8 mouse cellular contexts compared by ENCODE assay signal in genomic region chr3:88407090-88407489, GRCm38 (mm10). TPM values are rescaled to one million over a fixed set of nuclear protein-coding genes. Genes with fewer than 3 reads are reported as not detected.
A peak's percentile ranks its signal among the peaks of the same experiment; 100 is the strongest.
DNase-seq lines count a peak whose midpoint lies in the region; ATAC-seq and TF ChIP-seq lines count a peak whose summit lies in the region.

No protein-coding gene starts in this region.

- DNase-seq in midbrain, embryonic 10.5 days (ENCODE audit: low spot score), result peak; percentile 69
- DNase-seq in cerebellum, adult 11-12 months, result peak; percentile 56
- DNase-seq in forebrain, embryonic 14.5 days (ENCODE audit: low spot score), result peak; percentile 95
- DNase-seq in left cerebral cortex, adult 18-20 months (ENCODE audit: low spot score in 2 of 2), result peak; percentile 57 to 70
- DNase-seq in spleen, adult 2 months (ENCODE audit: low read depth in 1 of 2, low spot score in 2 of 2), result peak; percentile 52 to 72

- no peaks in the 10 kb centered on the region for H3K9me3 ChIP-seq in midbrain, embryonic 10.5 days (replicated peaks)
- H3K9me3 ChIP-seq in midbrain, embryonic 16.5 days (replicated peaks; ENCODE audit: control insufficient read depth, low read length, poor library complexity, severe bottlenecking), result no peaks in the 10 kb centered on the region
- no peaks in the 10 kb centered on the region for H3K9me3 ChIP-seq in forebrain, embryonic 14.5 days (replicated peaks; ENCODE audit: control insufficient read depth, low read length)
- no peaks in the 10 kb centered on the region for H3K9me3 ChIP-seq in hindbrain, embryonic 13.5 days

- ATAC-seq in midbrain, embryonic 16.5 days, result no peak
- ATAC-seq in forebrain, embryonic 14.5 days, result peak; percentile 42
- ATAC-seq in hindbrain, embryonic 13.5 days (ENCODE audit: low FRiP score), result 0 out of 2 replicates have a peak, but pooled peaks have one; percentile 21
- ATAC-seq in megakaryocyte-erythroid progenitor cell, adult 5-6 weeks (replicated peaks; ENCODE audit: low FRiP score, low TSS enrichment, poor library complexity, severe bottlenecking), result peak; percentile 45; the same call in 1 of the 2 replicates

- H3K27me3 ChIP-seq in midbrain, embryonic 10.5 days (ENCODE audit: low read depth, poor library complexity, severe bottlenecking), result no peaks in the 10 kb centered on the region
- H3K27me3 ChIP-seq in midbrain, embryonic 16.5 days (ENCODE audit: control insufficient read depth, insufficient read depth, low read depth, low read length), result no peaks in the 10 kb centered on the region
- no peaks in the 10 kb centered on the region for H3K27me3 ChIP-seq in forebrain, embryonic 14.5 days (replicated peaks; ENCODE audit: control insufficient read depth, insufficient read depth, low read length)
- no peaks in the 10 kb centered on the region for H3K27me3 ChIP-seq in hindbrain, embryonic 13.5 days
- no peaks in the 10 kb centered on the region for H3K27me3 ChIP-seq in spleen, adult 2 months (ENCODE audit: control insufficient read depth, insufficient read depth, low read length)

- no peak overlapping the region for H3K4me2 ChIP-seq in midbrain, embryonic 16.5 days (ENCODE audit: low read length)
- no peak overlapping the region for H3K4me2 ChIP-seq in forebrain, embryonic 14.5 days (ENCODE audit: low read length)
- no peak overlapping the region for H3K4me2 ChIP-seq in hindbrain, embryonic 13.5 days

- H3K4me1 ChIP-seq in midbrain, embryonic 10.5 days, result peaks cover 42% of the 10 kb centered on the region
- H3K4me1 ChIP-seq in midbrain, embryonic 16.5 days (ENCODE audit: control insufficient read depth, insufficient read depth, low read length), result peaks cover 12% of the 10 kb centered on the region
- peaks cover 4% of the 10 kb centered on the region; the same call in 1 of the 2 replicates for H3K4me1 ChIP-seq in forebrain, embryonic 14.5 days (ENCODE audit: control insufficient read depth, insufficient read depth, low read length)
- peaks cover 27% of the 10 kb centered on the region for H3K4me1 ChIP-seq in hindbrain, embryonic 13.5 days (replicated peaks)
- peaks cover 5% of the 10 kb centered on the region; the same call in 1 of the 2 replicates for H3K4me1 ChIP-seq in spleen, adult 2 months (ENCODE audit: control insufficient read depth, insufficient read depth, insufficient read length)

- H3K27ac ChIP-seq in midbrain, embryonic 10.5 days (replicated peaks), result no peak overlapping the region; the same call in 1 of the 2 replicates
- no peak overlapping the region for H3K27ac ChIP-seq in midbrain, embryonic 16.5 days (ENCODE audit: low read length)
- H3K27ac ChIP-seq in forebrain, embryonic 14.5 days (ENCODE audit: low read depth, low read length), result no peak overlapping the region
- no peak overlapping the region for H3K27ac ChIP-seq in hindbrain, embryonic 13.5 days
- H3K27ac ChIP-seq in spleen, adult 2 months (ENCODE audit: insufficient read depth, low read length), result no peak overlapping the region

- H3K36me3 ChIP-seq in midbrain, embryonic 10.5 days, result peaks cover 36% of the 10 kb centered on the region
- peaks cover 2% of the 10 kb centered on the region for H3K36me3 ChIP-seq in midbrain, embryonic 16.5 days (ENCODE audit: control insufficient read depth, insufficient read depth, low read length)
- H3K36me3 ChIP-seq in forebrain, embryonic 14.5 days (ENCODE audit: control insufficient read depth, insufficient read depth, low read length), result peaks cover 10% of the 10 kb centered on the region
- peaks cover 12% of the 10 kb centered on the region for H3K36me3 ChIP-seq in hindbrain, embryonic 13.5 days
- no peaks in the 10 kb centered on the region for H3K36me3 ChIP-seq in spleen, adult 2 months (ENCODE audit: control insufficient read depth, insufficient read depth, low read length)

- whole genome bisulfite sequencing in midbrain, embryonic 10.5 days, result 5% methylated on average over 2 of the region's 2 CpGs
- WGBS in midbrain, embryonic 16.5 days, result 2% methylated on average over 2 of the region's 2 CpGs
- 2% methylated on average over 2 of the region's 2 CpGs for WGBS in forebrain, embryonic 14.5 days
- WGBS in hindbrain, embryonic 13.5 days, result 0% methylated on average over 2 of the region's 2 CpGs
- 1% methylated on average over 2 of the region's 2 CpGs for WGBS in spleen, adult 2 months

- TF ChIP-seq CTCF in spleen, adult 2 months (IDR thresholded peaks at IDR 0.05; ENCODE audit: extremely low read depth, insufficient read depth, insufficient read length, insufficient replicate concordance), result peak; percentile 78; the same call in 1 of the 2 replicates

- TF ChIP-seq POLR2A in spleen, adult 2 months (IDR thresholded peaks at IDR 0.05; ENCODE audit: low read depth, low read length), result no peak

- H3K9ac ChIP-seq in midbrain, embryonic 16.5 days (ENCODE audit: low read depth, low read length), result no peak overlapping the region
- no peak overlapping the region for H3K9ac ChIP-seq in forebrain, embryonic 14.5 days (ENCODE audit: low read length)
- 0 out of 2 replicates have a peak overlapping the region, but pooled peaks have one; percentile 83 for H3K9ac ChIP-seq in hindbrain, embryonic 13.5 days

- H3K4me3 ChIP-seq in midbrain, embryonic 10.5 days, result no peak overlapping the region
- H3K4me3 ChIP-seq in midbrain, embryonic 16.5 days (ENCODE audit: low read depth, low read length), result no peak overlapping the region
- H3K4me3 ChIP-seq in forebrain, embryonic 14.5 days (ENCODE audit: low read depth, low read length), result no peak overlapping the region
- H3K4me3 ChIP-seq in hindbrain, embryonic 13.5 days, result no peak overlapping the region
- H3K4me3 ChIP-seq in spleen, adult 2 months (ENCODE audit: extremely low read depth, insufficient read depth, insufficient read length), result no peak overlapping the region

RNA-seq across cellular contexts. Expression of gene Pmf1, which starts 3.0 kb away (rescaled TPM):
- 162 and 174 TPM in 2 replicates for polyA plus RNA-seq in midbrain, embryonic 10.5 days (2016; fragmentation: Nextera tagmentation; extraction: Ambion mirVana)
- polyA plus RNA-seq in midbrain, embryonic 16.5 days (2015; fragmentation: Nextera tagmentation; extraction: Ambion mirVana), result 18.3 and 19.2 TPM in 2 replicates
- 63.2 and 70.6 TPM in 2 replicates for polyA plus RNA-seq in forebrain, embryonic 14.5 days (2014; fragmentation: Nextera tagmentation; extraction: Ambion mirVana)
- 36.9 and 37.8 TPM in 2 replicates for polyA plus RNA-seq in hindbrain, embryonic 13.5 days (2015; fragmentation: Nextera tagmentation; extraction: Ambion mirVana)
- 1 to 10 TPM; 5.2 to 6.2 TPM for total RNA-seq in left cerebral cortex, adult 18-20 months (2021)
- total RNA-seq in megakaryocyte-erythroid progenitor cell, adult 5-6 weeks (2014; fragmentation: Nextera tagmentation), result 188 and 207 TPM in 2 replicates
- 87.9 and 145 TPM in 2 replicates for total RNA-seq in megakaryocyte-erythroid progenitor cell, adult 5-6 weeks (2017)
- 67.6 and 105 TPM in 2 replicates for polyA plus RNA-seq in spleen, adult 2 months (2012; rRNA removed)

RNA-seq across cellular contexts. Expression of gene Slc25a44, which starts 17.8 kb away (rescaled TPM):
- 18.7 and 20.0 TPM in 2 replicates for polyA plus RNA-seq in midbrain, embryonic 10.5 days (2016; fragmentation: Nextera tagmentation; extraction: Ambion mirVana)
- polyA plus RNA-seq in midbrain, embryonic 16.5 days (2015; fragmentation: Nextera tagmentation; extraction: Ambion mirVana), result 36.7 and 39.3 TPM in 2 replicates
- polyA plus RNA-seq in forebrain, embryonic 14.5 days (2014; fragmentation: Nextera tagmentation; extraction: Ambion mirVana), result 30.8 and 36.1 TPM in 2 replicates
- 32.5 and 32.8 TPM in 2 replicates for polyA plus RNA-seq in hindbrain, embryonic 13.5 days (2015; fragmentation: Nextera tagmentation; extraction: Ambion mirVana)
- total RNA-seq in left cerebral cortex, adult 18-20 months (2021), result 10 to 100 TPM; 77.0 to 78.9 TPM
- 28.0 and 30.2 TPM in 2 replicates for total RNA-seq in megakaryocyte-erythroid progenitor cell, adult 5-6 weeks (2014; fragmentation: Nextera tagmentation)
- total RNA-seq in megakaryocyte-erythroid progenitor cell, adult 5-6 weeks (2017), result 18.9 and 31.7 TPM in 2 replicates
- polyA plus RNA-seq in spleen, adult 2 months (2012; rRNA removed), result 13.9 and 17.1 TPM in 2 replicates

RNA-seq across cellular contexts. Expression of gene Bglap, which starts 22.8 kb away (rescaled TPM):
- not detected in 2 replicates for polyA plus RNA-seq in midbrain, embryonic 10.5 days (2016; fragmentation: Nextera tagmentation; extraction: Ambion mirVana)
- polyA plus RNA-seq in midbrain, embryonic 16.5 days (2015; fragmentation: Nextera tagmentation; extraction: Ambion mirVana), result 0.88 TPM in 1 of 2 replicates, not detected in the other
- not detected in 2 replicates for polyA plus RNA-seq in forebrain, embryonic 14.5 days (2014; fragmentation: Nextera tagmentation; extraction: Ambion mirVana)
- polyA plus RNA-seq in hindbrain, embryonic 13.5 days (2015; fragmentation: Nextera tagmentation; extraction: Ambion mirVana), result not detected in 2 replicates
- total RNA-seq in left cerebral cortex, adult 18-20 months (2021), result not detected
- 2.8 TPM in 1 of 2 replicates, not detected in the other for total RNA-seq in megakaryocyte-erythroid progenitor cell, adult 5-6 weeks (2014; fragmentation: Nextera tagmentation)
- total RNA-seq in megakaryocyte-erythroid progenitor cell, adult 5-6 weeks (2017), result not detected in 2 replicates
- polyA plus RNA-seq in spleen, adult 2 months (2012; rRNA removed), result 0.41 and 0.43 TPM in 2 replicates

RNA-seq across cellular contexts. Expression of gene Bglap2, which starts 28.6 kb away (rescaled TPM):
- polyA plus RNA-seq in midbrain, embryonic 10.5 days (2016; fragmentation: Nextera tagmentation; extraction: Ambion mirVana), result not detected in 2 replicates
- 1.3 TPM in 1 of 2 replicates, not detected in the other for polyA plus RNA-seq in midbrain, embryonic 16.5 days (2015; fragmentation: Nextera tagmentation; extraction: Ambion mirVana)
- not detected in 2 replicates for polyA plus RNA-seq in forebrain, embryonic 14.5 days (2014; fragmentation: Nextera tagmentation; extraction: Ambion mirVana)
- not detected in 2 replicates for polyA plus RNA-seq in hindbrain, embryonic 13.5 days (2015; fragmentation: Nextera tagmentation; extraction: Ambion mirVana)
- total RNA-seq in left cerebral cortex, adult 18-20 months (2021), result 1 to 10 TPM in 1 of 2 experiments, not detected in 1; 2.0 TPM
- total RNA-seq in megakaryocyte-erythroid progenitor cell, adult 5-6 weeks (2014; fragmentation: Nextera tagmentation), result not detected in 2 replicates
- total RNA-seq in megakaryocyte-erythroid progenitor cell, adult 5-6 weeks (2017), result not detected in 2 replicates
- not detected in 2 replicates for polyA plus RNA-seq in spleen, adult 2 months (2012; rRNA removed)

RNA-seq across cellular contexts. Expression of gene Bglap3, which starts 34.5 kb away (rescaled TPM):
- polyA plus RNA-seq in midbrain, embryonic 10.5 days (2016; fragmentation: Nextera tagmentation; extraction: Ambion mirVana), result 0.27 TPM in 2 replicates
- polyA plus RNA-seq in midbrain, embryonic 16.5 days (2015; fragmentation: Nextera tagmentation; extraction: Ambion mirVana), result not detected in 2 replicates
- not detected in 2 replicates for polyA plus RNA-seq in forebrain, embryonic 14.5 days (2014; fragmentation: Nextera tagmentation; extraction: Ambion mirVana)
- polyA plus RNA-seq in hindbrain, embryonic 13.5 days (2015; fragmentation: Nextera tagmentation; extraction: Ambion mirVana), result 0.19 TPM in 1 of 2 replicates, not detected in the other
- 1 to 10 TPM; 1.7 to 1.9 TPM for total RNA-seq in left cerebral cortex, adult 18-20 months (2021)
- total RNA-seq in megakaryocyte-erythroid progenitor cell, adult 5-6 weeks (2014; fragmentation: Nextera tagmentation), result not detected in 2 replicates
- total RNA-seq in megakaryocyte-erythroid progenitor cell, adult 5-6 weeks (2017), result not detected in 2 replicates
- polyA plus RNA-seq in spleen, adult 2 months (2012; rRNA removed), result 0.21 and 0.27 TPM in 2 replicates
